Mouse (Mus musculus) embryo, embryonic 10 days (tissue): ENCODE results near the gene Pate4.
"Not testable (repeated sequence)": the region's sequence is repeated elsewhere in the genome, so short reads cannot be mapped to it uniquely, and the experiment has no call there.

Experiments
- DNase-seq: peaks from one replicate; pipeline ENCODE4 v3.0.0-alpha.2; 2015; ENCODE audit warnings: low spot score

The Pate4 gene

DNA sequence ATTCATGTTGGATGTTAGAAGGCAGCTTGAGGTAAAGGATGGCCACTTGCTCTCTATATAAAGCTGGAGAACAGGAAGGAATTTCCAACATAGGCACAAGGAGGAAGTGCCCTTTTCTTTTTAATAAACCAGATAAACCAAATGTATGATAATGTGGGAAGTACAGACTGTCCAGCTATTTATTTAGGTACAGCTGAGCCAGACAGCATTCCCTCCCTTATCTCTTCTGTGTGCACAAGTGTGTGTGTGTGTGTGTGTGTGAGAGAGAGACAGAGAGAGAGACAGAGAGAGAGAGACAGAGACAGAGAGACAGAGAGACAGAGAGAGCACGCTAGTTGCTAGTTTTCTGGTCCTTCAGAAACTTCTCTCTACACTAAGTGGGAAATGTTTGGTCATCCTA is at the start of gene Pate4:
Gene Pate4 (minus strand): TSS at position 101 of the 400 bp plus-strand sequence.
- no peak for DNase-seq

DNA sequence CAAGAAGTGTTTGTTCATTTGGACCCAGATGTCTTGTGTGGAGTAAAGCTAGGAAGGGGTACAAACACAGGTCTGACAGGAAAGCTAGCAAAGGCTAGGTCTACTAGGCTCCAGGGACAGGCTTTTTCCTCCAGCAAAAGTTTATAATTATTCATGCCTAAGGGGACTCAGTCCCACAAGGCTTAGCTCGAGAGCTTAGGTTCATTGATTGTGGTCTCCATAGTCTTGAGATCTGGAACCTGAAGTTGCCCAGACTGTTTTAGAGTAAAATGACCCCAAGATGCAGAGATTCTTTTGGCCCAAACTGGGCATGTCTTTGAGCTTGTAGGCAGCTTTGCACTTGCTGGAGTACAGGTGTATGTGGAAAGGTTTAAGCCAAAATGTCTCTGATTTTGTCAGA is 36.4 kb upstream of the Pate4 start, which contains the start of gene Pate3:
Gene Pate3 (minus strand): TSS at position 101 of the 400 bp plus-strand sequence.
- no peak for DNase-seq

DNA sequence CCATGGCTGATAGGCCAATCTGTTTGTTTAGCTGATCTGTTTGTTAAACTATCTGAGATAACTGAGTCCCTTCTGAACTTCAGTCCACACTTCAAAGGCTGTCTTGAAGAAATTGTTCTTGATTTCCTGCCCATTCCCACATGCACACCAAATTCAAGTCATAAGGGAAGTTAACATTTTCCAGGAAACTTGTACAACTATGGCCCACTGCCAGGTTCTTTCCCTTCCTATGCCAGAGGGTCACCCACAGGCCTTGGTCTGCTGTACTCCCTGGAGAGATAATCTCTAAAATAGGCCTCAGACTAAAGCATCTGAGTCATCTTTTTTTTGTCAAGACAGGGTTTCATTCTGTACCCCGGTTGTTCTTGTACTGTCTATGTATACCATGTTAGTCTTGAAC is 21.2 kb upstream of the Pate4 start:
- DNase-seq: no peak

DNA sequence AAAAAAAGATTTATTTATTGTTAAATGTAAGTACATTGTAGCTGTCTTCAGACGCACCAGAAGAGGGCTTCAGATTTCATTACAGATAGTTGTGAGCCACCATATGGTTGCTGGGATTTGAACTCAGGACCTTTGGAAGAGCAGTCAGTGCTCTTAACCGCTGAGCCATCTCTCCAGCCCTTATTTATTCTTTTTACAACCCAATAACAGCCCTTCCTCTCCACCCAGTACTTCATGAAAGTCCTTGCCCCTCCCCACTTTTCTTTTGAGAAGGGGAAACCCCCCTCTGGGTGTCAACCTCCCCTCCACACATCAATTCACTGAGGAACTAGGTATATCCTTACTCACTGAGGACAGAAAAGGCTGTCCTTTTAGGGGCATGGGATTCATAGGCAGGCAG is 5.0 kb upstream of the Pate4 start:
- DNase-seq: not testable (repeated sequence)

DNA sequence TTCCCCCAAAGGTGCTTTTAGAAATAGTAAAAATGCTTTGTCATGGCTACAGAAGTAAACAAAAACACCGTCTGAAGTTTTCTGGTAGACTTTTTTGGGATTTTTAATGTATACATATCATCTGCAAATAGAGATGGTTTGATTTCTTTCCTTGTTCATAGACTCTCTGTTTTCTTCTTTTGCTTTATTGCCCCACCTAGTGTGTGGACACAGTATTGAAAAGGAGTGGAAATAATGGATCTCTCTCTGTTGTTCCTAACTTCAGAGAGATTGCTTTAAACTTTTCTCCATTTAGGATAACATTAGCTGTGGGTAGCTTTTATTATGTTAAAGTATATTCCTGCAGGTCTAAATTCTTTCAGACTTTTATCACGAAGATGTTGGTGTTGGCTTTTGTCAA is 2.3 kb upstream of the Pate4 start:
- peak; percentile 4 for DNase-seq

DNA sequence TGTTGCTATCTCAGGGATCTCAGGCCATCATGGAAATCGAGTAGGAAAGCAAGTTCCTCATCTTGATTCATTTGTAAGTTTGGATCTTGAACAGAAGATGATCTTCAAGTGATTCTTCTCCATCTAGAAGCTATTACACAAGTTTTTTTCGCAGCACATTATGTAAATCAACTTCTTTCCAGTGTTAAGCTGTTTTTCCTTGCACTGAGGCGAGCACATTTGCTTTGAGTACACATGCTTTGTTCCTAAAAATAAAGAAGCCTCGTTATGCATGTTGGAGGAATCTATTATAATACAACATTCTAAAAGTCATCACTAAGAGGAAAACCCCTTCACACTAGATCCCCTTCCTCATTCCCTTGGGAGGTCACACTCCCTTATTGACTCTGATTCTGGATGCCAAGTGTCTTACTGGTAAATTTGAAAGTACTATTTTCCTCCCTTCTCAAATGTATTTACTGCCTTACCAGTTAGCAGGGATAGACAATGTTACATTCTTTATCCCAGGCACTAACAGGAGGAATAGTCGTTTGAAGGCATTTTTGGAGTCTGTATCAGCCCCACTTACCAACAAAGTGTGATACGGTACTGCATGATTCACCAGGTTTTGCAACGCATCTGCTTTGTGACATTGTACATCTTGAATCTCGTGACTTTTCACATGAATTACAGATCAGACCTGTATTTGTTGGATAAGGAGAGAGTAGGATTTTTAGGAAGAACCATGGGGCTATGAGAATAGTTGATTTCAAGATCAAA is 3.9 kb downstream of the Pate4 start:
- DNase-seq: no peak

DNA sequence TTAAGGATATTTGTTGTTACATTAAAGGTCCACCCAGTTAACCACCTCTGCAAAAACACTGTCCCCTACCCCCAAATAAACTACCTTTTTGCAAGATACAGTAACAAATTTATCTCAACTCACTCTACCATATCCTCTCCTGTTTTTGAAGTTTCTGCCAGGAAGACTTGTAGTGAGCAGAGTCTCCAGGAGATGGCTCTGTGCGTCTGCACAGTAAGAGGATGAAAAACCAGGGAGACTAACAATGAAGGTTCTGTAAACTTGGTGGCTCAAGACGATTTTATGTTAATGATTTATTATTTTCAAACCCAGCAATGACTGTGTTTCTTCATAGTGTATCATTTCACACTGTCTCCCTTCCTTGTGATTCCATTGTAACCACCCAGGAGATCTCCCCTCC is 18.8 kb downstream of the Pate4 start:
- DNase-seq: peak; percentile 31

DNA sequence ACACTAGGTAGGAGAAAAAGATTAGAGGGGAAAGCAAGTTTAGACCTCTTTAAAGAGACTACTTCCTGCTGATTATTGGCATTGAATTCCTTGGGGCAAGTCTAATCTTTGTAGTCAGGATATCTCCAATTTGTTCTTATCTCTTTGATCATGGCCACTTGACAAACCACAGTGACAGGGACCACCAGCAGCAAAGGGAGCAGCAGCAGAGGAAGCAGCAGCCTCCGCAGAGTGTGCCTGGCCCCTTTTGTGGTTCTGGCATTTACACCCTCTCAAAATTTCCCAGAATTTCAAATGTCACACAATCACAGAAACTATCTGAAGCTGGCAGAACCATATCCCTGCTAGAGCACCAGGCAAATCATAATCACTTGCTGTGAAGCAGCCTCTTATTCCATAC is 24.1 kb downstream of the Pate4 start:
- no peak for DNase-seq

DNA sequence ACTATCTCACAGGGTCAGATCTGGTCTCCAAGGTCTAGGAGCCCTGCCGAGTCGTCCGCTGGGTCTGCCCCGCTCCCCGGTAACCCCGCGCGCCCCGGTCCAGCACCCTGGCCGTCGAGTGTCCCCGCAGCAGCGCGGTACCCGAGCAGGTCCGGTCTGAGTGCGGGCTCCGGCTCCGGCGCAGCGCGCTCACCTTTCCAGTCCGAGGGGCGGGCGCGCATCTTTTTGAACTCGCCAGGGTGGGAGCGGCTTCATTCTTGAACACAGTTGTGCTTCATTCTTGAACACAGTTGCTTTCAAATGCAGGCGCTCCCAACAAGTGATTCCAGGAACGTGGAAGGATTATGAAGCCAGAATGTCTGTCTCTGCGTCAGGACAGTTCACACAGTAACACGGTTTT is 37.3 kb downstream of the Pate4 start:
- DNase-seq: peak; percentile 20

DNA sequence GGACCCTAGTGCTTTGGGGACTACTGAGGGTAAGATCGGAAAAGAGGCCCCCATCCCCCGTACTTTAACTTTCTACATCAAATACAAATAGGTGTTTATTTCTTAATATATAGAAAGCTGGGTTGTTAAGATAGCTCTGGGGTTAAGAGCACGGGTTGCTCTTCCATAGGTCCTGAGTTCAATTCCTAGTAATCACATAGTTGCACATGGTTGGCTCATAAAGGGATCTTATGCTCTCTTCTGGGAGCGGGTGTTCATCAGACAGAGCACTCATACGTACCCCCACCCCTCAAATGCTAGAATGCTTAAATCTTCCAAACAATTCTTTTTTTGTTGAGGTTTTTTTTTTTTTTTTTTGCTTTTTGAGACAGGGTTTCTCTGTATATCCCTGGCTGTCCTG is 41.1 kb downstream of the Pate4 start:
- no peak for DNase-seq

DNA sequence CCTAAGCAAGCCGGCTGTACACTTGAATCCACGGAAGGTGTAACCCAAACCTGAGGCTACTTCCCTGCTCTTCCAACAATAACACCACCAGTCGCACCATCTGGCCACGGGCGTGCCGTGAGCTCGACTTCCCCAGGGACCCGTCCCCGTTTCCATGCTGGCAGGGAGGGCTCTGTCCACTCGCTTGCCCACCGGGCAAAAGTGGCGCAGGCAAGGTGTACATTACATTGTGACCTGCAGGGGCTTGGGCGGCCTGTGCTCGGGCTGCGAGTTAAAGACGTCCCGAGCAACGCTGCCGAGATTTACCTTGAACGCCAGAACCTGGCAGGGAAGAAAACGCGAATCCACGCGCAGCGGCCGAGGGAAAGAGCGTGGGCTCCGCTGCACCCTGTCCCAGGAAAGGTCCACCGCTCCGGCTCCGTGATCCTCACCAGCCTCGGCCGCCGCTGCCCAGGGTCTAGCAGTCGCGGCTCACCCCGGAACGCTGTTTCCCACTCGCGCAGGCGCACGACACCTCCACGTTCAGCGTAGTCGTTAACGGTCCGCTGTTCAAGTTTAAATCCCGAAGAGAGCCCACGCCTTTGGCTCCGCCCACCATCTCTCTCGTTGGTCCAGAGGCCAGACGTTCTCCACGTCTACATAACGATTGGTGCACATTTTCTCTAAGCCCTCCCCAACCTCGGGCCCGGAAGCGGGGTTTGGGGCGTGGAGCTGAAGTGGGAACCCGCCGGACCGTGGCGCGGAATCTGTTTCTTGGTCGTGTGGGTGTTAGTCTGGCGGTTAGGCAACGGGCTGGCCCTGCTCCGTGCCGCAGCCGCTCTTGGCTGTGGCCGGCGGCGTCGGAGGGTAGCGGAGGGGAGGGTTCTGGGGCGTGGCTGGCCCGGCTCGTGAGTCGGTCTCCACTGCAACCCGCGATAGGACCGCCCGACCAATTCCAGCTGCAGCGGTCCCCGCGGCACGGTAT is 41.9 kb downstream of the Pate4 start, which contains the start of the genes Pate2 and Hyls1:
Gene Pate2 (plus strand): TSS at position 714 of the 964 bp plus-strand sequence.
Gene Hyls1 (minus strand): TSS at position 828 of the 964 bp plus-strand sequence.
- peak; percentile 98 for DNase-seq

DNA sequence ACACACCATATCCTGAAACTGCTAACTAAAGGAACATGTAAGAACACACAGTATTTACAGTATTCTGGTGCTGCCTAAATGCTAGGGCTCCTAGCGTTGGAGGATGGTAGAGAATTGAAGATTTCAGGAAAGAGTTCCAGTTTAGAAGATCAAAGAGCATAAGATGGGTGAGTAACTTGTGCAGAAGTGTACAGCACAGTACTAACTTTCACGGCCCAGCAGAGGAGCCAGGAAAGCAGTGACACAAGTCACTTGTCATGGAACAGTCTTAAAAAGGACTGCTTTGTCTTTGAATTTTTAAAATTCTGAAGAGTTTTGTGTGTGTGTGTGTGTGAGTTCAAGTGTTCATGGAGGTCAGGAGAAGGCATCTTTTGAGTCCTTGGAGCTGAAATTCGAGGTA is 43.7 kb downstream of the Pate4 start:
- no peak for DNase-seq

DNA sequence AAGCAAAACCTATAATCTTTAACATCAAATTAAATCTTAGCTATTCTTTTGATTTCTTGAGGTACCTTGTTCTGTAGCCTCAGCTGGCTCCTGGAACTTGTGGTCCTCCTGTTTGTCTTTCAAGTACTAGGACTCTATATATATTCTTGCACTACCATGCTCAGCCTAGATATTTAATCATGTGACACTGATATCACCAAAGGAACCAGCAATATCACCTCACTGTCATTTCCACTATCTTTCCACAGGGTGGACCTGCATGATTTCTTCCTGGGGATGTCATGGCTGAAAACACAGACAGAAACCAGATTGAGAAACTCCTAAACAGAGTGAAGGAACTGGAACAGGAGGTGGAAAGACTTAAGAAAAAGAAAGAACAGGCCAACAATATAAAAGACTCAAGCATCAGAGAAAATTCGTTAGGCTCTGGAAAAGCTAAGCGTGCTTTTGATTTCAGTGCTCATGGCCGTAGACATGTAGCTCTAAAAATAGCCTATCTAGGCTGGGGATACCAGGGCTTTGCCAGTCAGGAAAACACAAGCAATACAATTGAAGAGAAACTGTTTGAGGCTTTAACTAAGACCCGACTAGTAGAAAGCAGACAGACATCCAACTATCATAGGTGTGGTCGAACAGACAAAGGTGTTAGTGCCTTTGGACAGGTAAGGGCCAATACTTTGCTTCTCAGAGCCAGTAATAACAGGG is 47.1 kb downstream of the Pate4 start:
- no peak for DNase-seq

DNA sequence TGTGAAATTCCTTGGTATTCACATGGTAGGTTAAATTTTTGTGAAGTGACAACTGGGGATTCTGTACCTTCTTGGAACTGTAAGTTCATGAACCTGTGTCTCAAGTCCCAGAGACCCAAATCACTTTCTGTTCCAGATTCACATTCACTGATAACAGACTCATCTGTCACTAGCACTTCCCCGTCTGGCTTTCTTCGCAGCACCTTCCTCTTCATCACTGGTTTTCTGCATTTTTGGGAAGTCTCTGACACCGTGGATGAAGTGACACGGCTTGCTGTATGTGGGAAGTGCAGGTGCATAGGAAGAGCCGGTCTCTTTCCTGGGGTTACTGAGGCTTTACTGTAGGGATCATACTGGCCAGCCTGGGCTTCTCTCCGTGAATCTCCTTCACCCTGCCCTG is 50.2 kb downstream of the Pate4 start:
- no peak for DNase-seq

DNA sequence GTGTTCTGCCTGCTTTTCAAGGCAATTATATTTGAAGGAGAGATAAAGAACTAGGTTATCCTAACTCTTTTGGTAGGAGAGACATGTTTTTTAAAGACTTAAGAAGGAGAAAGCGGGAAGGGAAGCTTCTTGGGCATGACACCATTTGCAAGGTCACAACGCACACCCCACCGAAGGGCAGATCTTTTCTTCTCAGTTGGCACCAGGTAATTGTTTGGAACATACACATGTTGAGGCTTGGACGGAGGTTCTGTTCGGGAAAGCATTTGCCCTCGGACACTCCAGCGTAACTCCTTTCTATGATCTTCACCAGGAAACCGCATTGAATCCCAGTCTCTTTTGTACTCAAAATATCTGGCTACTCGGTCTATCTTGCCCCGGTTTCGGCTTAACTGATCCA is 50.7 kb downstream of the Pate4 start:
- no peak for DNase-seq

DNA sequence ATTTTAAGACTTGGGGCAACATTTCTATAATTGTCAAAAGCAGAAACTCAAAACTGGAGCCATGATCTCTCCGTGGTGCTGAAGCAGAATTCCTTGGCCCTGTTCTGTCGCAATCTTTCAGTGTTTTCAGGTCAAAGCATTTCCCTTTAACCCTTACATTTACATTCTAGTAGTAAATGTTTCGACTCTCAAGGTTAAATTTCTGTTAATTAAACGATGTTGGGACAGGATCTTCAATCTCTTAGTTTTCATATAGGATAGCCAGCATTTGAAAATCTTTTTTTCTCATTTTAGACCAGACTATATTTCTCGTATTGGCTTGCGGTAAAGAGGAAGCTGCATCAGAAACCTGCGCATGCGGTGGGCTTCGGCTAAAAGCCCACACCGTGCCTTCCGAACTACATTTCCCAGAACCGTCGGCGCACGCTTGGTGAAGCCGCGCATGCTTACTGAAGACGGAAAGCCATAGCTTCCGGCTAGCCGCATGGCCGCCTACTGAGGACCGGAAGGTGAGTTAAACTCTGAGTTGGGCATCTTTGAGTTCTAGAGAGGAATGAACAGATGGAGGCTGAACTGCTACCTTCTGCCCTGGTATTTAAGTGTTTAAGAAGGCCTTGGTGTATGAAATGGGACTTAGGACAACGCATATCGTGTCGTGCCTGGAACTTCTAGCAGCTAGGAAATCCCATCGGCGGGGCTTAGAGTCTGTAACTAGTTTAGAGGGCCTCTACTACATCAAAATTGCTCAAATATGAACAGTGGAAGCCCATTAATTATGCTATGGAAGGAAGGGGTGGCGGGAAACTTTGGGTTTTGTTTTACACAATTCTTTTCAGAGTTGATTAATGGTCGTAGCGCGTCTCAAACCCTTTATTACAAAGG is 52.5 kb downstream of the Pate4 start:
- peak; percentile 99 for DNase-seq

DNA sequence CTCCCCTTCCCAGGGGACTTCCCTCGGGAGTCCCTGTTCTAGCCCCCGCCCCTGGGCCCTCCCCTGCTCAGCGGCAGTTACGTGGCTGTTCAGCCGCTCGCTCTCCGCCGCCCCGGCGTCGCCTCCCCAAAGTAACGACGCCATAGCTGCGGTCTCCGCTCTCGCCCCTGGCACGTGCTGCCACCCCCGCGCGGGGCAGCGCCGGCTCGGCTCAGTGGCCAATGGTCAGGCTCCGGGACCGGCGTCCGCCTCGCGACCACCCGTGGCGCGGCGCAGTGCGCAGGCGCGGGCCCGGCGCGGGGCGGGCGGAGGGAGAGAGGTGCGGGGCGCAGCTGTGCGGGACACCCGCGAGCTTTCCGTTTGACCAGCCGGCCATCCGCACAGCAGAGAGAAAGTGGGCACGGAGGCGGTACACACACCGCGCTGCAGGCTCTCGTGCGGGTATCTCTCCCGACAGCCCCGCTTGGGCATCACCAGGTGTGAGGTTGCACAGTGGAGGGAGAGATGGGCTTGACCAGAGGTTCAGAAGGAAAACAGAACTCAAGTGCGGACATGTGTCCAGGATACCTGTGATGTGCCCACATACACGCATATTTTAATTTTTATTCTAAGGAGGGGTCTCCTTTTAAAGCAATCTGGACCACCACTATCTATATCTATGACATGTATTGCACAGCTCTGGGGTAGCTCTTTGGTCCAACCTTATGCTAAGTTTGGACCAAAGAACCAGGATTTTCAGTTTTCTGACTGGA is 53.3 kb downstream of the Pate4 start, which contains the start of the genes Ddx25 and Pus3:
Gene Ddx25 (minus strand): TSS at position 272 of the 752 bp plus-strand sequence.
Gene Pus3 (plus strand): TSS at position 339 of the 752 bp plus-strand sequence.
- peak; percentile 69 for DNase-seq
